Mouse (Mus musculus) kidney, adult 8-10 months (tissue): ENCODE results near the gene Osm.

Experiments used
- DNase-seq, 2 experiments: peaks; one replicate each; pipeline ENCODE4 v3.0.0; 2022

The Osm gene

DNA sequence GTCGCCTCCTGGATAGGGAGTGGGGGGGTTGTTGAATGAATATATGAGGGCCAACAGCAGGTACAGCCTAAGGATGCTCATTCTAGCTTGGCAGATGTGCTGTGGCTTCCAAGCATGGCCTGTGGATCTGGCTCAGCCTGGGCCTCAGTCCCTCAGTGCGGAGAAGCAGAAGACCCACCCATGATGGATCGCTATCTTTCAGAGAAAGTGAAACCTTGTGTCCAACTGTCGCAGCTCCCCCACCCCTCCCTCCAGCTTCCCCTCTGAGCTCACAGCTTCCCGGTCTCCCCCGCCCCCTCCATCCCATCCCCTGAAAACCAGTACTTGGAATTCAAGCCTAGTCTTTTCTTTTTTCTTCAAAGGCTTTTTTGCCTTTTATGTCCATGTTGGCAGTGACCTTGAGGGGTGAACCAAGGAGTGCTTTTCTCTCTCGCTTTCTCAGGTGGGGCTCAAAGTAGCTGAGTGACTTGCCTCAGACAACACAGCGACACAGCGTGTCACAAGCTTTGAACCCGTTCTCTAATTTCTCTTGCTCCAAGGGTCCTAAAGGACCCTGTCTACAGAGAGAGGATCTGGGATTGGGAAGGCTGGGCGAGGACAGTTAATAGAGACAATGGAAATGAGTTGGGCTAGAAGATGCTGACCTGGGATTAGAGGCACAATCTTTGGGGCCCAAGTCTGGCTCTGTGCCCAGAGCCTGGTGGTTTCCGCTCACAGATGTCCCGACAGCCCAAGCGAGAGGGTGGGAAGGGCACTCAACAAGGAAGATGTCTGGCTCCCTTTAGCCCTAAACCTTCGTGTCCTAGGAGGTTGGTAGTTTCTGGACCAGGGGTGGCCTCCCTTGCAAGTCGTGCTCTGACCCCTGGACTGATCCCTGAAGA lies at the start of gene Osm:
Osm (plus strand) TSS at position 756 of the 881 bp plus-strand sequence.
- DNase-seq = no peak

DNA sequence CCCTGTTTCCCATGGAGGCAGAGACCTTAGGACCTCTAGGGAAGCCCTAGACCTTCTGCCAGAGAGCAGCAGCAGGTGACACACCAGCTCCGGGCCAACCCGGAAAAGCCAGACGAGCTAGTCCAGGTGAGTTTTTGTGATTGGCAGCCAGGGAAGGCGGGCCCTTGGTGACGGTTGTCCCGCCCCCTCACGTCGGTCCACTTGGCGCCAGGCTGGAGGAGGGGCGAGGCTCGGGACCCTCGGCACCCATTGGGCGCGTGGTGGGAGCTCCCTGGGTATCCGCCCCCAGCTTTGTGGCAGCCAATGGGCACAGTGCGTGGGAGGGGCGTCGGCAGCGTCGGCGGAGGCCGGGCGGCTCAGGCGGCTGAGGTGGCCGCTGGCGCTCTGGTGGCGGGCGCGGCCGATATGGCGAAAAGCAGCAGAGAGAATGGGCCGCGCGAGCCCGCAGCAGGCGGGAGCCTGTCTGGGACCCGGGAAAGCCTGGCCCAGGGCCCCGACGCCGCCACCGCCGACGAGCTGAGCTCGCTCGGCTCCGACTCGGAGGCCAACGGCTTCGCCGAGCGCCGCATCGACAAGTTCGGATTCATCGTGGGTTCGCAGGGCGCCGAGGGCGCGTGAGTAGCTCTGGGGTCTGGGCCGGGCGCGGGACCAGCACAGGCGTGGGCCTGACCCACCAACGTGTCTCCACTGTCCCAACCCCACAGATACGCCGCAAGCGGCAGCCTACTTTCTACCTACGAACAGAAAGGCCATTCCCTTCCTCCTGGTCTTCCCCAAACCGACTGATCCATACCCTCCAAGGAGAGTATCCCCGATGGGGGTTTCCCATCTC lies 49.5 kb upstream of the Osm start, which contains the start of gene Tbc1d10a:
Tbc1d10a (plus strand) TSS at position 304 of the 832 bp plus-strand sequence.
- peak; percentile 99 for DNase-seq

DNA sequence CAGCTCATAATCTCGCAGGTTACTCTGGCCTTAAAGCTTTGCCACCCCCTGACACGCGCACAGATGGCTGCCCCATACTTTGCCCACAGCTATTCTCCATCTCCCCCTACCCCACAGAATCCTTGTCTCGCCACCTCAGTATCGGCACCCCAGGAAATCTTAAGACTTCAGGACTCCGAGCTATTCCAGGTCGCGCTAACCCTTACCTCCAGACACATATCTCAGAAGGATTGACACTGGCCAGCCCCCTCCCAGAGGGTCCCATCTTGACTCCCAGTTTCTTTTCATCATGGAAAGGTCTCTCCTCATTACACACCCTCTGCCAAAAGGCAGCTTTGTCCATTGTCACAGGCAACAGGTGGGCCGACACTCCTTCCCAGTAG lies 48.9 kb upstream of the Osm start:
- no peak for DNase-seq

DNA sequence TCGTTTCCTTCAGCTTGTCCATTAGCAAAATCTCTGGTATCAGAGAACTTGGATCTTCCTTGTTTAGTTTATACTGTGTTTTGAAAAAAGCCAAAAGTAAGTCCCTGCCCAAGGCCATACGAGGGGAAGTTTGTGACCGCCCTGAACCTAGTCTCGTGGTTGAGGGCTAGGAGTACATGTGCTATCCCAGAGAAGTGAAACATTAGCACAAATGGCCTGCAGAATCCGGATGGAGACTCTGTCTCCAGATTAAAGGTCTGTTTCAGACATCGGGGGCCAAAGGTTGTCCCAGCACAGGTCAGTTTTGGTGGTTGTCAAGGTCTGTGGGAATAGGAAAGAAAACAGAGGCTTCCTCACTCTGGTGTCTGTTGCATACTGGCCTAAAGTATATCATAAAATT lies 47.0 kb upstream of the Osm start:
- DNase-seq = peak; percentile 85 to 90

DNA sequence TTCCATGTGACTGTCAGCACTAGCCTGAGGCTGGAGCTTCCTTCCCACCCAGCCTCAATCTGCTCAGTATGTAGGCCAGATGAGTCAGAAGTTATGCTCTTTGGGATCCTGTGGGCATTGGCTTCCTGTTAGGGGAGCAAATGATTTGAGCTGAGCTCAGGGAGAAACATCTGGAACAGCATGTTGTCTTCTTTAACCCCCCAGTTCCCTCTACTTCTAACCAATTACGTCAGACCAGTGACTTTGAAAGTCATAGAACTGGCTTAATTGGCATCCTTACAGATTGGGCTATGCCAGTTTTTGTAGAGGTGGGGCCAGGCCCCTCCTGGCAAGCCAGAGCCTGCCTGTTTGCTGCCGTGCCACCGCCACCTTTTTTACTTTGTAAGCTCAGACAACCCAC lies 45.5 kb upstream of the Osm start:
- DNase-seq = no peak

DNA sequence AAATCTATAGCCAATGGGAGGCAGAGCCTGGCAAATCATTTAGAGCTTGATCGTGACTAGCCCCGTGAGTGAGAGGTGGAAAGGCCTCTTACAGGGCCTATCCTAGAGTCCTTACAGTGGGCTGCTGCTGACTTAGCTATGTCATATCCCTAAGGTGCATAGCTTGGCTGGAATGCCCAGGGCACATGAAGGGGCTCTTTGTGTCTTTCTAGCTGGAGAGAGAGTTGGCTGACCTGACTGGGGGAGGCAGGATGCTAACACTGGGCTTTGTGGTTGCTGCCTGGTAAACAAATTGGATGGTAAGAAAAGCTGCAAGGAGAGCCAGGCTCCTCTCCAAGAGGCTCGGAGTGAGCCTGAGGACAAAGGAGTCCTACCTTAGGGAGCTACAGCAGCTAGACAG lies 43.5 kb upstream of the Osm start:
- no peak for DNase-seq

DNA sequence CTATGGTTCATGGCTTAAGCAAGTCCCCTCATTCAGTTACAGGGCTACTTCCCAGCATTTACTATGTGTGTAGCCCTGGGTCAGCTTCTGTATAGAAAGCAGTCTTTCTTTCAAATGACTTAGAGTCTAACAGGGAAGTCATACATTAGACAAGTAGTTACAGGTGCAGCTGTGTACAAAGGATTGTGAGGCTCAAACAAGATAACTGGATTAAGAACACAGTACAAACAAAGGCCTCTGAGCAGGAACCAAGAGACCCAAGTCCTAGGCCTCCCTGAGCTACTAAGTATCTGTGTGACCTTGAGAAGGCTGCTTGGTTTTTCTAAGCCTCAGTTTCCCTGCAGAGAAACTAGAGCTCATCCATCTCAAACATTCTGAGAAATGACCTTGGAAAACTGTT lies 42.8 kb upstream of the Osm start:
- DNase-seq = no peak

DNA sequence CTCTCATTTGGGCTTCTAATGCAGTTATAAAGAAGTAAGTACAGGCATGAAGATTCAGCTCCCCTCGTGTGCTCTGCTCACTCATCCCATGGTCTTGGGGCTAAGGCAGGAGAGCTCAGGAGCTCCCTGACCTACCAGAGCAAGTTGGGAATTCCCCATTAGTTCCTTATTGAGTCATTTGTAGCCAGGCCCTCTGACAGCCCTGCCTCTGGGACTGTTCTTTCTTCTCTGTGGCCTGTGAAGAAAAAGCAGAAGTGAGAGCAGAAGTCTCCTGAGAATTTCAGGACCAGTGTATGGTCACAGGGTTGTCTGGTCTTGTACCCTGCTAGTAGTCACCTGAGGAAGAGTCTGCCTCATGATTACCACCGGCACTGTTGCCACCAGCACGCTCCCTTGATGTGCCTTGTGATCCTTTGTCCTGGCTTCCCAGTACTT lies 40.6 kb upstream of the Osm start:
- DNase-seq = no peak

DNA sequence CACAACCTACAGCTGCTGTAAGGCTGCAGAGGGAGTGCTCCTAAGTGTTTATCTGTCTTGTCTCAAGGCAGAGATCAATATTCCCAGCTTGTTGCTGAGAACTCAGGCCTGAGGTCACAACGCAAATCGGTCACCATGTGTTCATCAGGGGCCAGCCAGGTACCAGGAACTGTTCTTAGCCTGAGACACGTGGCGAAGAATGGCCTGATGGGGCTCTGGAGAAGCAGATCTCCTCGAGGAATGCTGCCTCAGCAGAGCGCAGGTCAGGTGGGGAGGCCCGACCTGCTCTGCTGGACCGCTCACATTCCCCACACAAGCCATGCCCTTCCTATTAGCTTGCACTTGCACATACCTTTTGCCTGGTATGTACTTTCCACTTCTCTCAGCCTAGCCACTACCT lies 39.6 kb upstream of the Osm start:
- peak; percentile 78 to 85 for DNase-seq

DNA sequence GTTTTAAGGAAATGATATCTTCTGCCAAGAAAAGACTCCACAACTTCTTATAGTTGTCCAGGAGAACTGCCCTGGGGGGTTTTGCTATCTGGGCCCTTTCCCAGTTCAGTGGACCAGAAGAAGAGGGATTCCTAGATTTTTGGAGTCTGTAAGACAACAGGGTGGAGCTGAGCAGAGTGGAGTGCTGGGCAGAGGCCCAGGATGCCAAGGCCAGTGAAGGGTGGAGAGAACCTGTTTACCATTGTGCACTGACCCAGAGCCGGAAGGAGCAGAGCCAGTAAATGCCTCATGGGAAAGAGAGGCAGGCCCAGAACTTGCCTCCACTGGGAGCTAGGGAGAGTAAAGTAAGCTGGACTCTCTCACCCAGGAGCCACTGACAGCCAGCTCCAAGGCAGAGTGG lies 38.5 kb upstream of the Osm start:
- DNase-seq = peak; percentile 91 to 95

DNA sequence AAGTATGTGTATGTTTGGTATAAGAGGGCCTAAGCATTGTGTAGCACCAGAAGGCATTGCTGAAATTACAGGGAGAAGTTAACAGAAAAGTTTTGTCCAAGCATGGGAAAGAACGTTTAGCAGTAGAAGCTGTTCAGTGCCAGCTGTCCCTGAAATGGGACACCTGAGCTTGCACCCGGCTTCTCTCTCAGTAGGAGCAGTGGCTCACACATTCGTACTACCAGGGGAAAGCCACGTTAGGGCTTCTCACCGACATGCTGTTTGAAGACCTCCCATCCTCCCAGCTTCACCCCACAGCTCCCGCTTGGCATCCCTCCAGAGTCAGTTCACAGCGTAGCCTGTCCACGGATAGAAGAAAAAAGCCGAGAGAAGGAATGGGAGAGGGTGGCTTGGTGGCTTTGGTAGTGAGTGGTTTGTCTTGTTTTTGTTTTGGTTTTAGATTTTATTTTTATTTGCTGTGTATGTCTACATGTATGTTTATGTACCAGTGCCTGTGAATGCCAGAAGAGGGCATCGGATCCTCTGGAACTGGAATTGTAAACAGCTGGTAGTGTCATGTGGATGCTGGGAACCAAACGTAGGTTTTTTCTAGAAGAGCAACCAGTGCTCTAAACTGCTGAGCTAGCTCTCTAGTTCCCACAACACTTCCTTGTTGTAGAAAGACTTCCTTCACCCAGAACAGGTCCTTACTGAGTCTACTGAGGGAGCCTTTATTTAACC lies 34.1 kb upstream of the Osm start:
- no peak for DNase-seq

DNA sequence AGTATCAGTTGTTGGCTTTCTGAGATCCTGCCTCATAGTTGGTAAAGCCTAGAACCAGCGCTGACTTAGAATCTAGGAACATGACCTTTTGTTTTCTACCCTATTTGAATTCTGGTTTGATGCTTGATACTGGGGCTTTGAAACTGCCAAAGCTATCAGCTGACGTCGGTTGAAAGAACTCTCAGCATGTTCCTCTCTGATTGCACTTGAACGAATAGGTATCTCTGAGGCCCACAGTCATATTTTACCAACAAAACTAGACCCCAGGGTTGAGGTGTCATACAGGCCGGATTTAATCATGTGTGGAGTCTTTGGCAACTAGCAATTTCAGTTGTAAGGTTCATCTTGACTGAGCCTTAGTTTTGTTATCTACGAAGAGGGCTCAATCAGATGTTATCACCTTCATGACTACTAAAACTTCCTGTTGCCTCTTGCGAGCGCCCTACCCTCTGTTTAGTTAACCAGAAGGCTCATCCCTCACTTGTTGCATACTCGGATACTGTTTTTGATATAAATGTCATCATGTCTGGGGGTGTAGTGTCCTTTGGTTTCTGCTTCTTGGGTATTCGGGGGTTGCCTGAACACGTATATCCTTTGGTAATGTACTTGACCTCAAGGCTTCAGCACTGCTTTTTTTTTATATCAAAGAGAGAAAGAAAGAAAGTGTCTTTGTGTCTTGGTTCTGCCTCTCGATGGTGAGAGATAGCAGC lies 33.1 kb upstream of the Osm start:
- DNase-seq = no peak

DNA sequence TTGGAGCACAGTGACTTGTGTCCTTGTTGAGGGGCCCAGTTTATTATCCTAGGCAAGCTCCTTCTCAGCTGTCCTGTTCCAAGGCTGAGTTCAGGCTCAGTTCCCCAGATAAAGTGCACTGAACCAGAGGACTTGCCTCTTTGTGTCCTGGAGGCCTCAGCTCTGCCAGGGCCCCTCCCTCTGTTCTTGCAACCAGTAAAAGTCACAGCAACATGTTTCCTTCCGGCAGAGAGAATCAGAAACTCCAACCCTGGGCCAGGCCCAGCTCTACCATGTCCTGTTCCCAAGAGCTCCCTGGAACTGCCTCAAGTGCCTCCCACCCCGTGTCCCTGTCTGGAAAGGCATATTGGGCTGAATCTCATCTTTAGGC lies 32.5 kb upstream of the Osm start:
- DNase-seq = peak; percentile 77 to 81

DNA sequence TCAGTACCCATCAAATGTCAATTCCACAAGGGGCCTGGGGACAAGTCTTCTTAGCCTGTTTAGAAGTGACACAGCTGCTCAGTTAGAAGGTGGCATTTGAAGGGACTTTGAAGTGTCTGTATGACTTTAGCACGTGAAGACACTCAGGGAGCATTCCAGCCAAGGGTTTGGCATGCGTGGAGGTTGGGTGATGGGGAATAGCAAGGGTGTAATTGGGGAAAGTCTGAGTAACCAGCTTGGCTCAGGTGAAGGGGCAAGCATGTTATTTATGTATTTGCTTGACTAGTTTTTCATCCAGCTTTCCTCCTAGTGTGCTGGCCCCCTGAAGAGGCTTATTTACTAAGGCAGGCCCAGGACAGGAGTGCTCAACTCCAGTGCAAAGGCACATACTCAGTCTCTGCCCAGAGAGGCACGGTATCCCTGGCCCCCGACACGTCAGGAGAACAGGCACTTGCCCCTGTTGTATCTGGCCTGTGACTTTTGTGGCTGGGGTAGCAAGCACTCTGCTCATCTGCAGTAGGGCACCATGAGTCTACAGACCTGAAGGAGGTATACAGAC lies 31.0 kb upstream of the Osm start:
- DNase-seq = no peak

DNA sequence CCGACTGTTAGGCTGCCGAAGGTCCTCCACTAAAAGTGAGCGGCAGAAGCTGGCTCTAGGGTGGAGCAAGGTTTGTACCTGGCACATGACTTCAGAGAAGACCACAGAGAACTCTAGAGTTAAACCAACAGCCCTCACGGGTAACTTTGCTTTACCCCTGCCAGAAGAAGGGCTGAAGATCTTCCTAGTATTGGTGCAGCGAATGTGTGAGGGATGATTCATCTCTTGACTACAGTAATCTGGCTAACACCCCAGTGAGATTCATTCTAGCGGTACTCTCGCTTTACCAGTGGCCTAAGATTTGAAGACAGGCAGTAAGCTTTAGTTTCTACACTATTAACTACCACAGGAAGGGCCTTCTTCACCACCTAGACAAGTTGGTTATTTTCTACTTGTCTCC lies 30.3 kb upstream of the Osm start:
- DNase-seq = no peak

DNA sequence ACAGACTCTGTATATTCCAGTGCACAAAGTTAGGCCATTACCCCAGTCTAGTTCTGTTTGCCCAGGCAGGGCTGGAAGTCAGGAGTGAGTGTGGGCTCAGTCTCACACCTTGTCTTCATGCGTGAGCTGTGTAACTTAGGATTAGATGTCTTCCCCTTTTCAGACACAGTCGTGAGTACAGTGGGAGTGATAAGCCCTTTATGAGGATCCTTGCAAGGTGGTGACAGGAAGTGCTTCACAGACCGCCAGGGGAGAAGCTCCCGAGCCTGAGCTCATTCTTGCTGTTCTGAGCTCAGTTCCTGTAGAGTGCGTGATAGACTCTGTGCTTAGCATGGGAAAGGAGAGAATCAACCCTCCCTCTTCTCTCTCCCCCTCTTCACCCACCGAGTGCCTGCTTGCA lies 29.7 kb upstream of the Osm start:
- DNase-seq = no peak

DNA sequence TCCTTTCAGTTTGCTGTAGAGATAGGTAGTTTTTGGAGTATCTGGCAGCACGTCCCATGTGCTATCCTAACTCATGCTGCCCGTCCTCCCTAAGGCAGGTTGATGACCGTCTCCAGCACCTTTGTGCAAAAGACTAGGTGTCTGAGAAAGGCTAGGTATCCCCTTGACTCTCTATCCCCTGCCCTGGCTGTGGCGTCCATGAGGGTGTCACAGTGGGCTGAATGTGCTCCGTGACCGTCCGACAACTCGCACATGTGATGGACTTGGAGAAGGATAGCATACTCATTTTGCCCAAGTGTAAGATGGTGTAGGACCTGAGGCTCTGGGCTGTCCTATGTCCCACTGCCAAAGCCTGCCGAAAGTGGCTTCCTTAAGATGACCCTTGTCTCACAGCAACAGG lies 28.6 kb upstream of the Osm start:
- peak in 1 of 2 experiments; percentile 0 for DNase-seq

DNA sequence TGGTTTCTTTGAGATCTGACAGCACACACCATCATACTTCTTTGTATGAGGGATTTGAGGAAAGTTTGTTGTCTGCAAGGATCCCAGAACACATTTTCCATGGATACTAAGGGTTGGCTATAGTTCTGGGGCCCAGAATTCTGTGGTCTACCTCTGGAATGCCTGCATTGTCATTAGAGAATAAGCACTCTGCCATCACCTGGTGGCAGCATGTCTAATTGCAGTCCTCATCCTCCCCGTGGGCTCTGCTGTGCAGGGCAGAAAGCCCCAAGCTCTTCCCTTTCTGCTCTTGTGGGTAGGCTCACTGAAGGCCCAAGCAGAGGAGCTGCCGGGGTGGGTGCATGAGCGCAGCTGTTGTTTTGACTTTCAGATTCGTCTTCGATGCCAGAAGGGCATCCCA lies 26.7 kb upstream of the Osm start:
- no peak for DNase-seq

DNA sequence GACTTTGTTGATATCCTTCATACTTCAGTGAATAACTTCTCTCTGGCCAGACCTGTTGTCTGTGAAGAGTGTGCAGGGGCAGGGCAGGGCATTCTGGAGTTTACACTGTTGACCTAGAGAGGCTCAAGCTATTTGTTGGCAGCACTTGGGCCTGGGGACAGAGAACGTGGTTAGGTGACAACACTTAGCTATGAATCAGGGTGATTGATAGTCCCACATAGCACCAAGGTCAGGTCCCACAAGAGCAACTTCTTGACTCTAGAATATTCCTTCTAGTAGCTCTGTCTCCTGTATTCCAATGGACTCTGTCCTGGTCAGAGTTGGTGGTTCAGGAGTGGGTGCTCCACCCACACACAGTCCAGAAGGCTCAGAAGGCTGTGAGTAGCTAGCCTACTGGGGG lies 25.4 kb upstream of the Osm start:
- DNase-seq = peak in 1 of 2 experiments; percentile 47

DNA sequence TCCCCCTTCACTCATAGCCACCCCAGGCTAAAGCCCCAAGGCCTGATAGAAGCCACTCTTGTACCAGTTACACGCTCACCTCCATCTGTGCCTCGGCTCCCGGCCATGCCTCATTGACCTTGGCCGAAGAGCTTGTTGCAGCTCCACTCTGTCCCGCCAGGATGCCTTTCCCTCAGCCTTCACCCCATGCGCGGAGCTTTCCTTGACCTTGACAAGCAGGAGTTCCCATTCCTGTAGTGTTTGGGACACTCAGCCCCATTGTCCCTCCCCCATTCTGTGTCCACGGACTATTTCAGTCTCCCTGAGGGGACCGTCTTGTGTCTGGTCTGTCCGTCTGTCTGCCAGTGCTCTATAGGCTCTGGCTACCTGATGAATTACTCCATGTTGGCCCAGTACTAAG lies 23.1 kb upstream of the Osm start:
- no peak for DNase-seq

DNA sequence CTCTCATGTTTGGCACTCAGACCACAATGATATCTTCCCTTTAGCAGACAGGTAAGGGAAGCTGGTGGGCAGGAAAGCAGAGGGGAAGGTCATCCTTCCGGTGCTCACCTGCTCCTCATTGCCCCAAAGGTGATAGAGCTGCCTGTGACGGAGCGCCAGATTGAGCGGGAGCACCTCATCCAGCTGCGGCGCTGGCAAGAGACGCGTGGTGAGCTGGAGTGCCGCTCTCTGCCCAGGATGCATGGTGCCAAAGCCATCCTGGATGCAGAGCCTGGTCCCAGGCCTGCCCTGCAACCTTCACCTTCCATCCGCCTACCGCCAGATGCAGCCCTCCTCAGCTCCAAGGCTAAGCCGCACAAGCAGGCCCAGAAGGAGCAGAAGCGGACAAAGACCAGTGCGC lies 21.6 kb upstream of the Osm start:
- DNase-seq = no peak

DNA sequence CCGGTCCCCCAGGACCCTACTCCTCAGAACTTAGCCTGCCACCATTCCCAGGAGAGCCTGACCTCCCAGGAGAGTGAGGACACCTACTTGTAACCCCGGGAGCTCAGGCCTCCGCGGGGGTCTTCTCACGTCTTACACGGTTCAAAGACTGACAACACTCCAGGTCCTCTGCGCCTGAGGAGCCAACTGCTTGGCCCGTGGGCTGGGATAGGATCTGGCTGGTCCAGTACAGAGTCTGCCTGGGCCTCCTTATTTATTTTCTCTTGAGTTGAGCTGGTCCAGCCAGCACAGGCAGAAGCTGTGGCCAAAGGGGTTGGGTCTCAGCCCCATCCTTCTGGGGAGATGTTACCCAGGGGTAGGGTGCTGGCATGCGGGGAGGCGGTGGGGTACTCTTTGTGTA lies 21.2 kb upstream of the Osm start:
- DNase-seq = no peak
